Mouse (Mus musculus): ENCODE measurements around the gene Lrrc8e.

Gene Lrrc8e

DNA sequence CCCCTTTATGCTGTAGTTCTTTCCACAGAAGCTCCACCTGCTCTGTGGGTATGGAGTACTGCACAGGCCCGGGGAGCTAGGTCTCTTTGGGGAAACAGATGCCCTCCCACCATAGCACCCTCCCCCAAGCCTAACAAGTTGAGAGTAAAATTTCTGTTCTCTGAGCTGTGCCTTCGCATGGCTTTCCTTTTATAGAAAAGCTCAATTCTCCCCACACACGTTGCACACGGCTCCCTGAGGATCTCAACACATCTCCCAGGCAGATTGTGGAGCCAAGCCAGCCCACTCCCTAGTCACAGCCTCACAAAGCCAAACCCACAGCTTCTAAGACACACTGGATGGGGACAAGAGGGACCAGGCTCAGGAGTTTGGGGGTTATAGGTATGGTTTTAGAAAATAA is 30.3 kb downstream of the Lrrc8e start:
- no peak for DNase-seq (ENCODE audit: low spot score in 2 of 2)

DNA sequence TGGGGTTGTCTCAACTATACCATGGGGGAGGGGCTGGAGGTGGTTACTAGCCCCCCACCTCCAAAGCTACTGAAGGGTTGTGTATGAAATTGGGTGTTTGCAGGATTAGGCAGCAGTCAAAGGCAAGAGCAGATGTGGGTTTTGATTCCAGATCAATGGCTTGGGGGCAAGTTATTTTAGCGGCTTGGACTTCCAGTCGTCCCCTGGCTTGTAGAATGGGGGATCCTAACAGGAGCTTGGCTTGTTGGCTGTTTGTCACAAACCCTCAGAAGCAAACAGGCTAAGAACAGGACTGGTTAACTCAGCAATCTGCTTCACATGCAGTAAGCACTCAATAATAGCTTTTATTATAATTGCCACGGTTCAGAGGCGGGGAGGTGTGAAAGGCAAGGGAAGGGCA is 30.7 kb downstream of the Lrrc8e start:
- DNase-seq (ENCODE audit: low spot score in 2 of 2): no peak

GRCm38 (mm10) chr8:4258233-4258632 is 31.6 kb downstream of the Lrrc8e start:
- peak; percentile 40 to 48 for DNase-seq (ENCODE audit: low spot score in 2 of 2)

- no peak for DNase-seq (ENCODE audit: low spot score in 2 of 2)
These were observed 32.1 kb downstream of the Lrrc8e start for GRCm38 (mm10) chr8:4258678-4259077.

DNA sequence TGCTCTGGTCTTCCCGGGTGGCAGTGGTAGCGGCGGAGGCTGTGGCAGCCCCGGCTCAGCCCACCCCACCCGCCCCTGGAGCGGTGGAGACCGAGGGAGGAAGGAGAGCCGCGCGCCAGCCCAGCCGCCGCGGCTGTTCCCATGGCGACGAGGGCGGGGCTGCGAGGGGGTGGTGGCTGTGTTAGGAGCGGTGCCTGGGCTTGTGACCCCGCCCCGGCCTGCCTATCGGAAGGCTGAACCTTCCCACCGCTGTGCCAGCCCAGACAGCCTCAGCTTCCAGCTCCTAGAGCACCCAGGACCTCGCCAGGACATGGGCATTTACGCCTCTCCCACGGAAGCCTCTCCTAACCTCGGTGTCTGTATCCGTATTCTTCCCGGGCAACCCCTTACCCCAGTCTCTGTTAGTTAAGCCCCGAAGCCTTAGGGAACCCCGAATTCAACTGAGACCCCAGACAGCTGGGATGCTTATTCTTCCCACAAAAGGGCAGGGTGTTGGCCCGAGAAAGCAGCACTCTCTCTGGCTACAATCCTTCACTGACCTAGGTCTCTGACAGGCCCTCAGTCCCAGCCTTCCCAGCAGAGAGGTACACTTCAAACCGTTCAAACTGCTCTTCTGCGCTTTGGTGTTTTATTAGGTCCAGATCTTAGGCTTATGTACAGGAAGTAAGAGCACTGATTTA is 32.6 kb downstream of the Lrrc8e start, which contains the start of gene Ctxn1:
Ctxn1 (minus strand) TSS at position 150 of the 680 bp plus-strand sequence.
- peak; percentile 89 to 92 for DNase-seq (ENCODE audit: low spot score in 2 of 2)

DNA sequence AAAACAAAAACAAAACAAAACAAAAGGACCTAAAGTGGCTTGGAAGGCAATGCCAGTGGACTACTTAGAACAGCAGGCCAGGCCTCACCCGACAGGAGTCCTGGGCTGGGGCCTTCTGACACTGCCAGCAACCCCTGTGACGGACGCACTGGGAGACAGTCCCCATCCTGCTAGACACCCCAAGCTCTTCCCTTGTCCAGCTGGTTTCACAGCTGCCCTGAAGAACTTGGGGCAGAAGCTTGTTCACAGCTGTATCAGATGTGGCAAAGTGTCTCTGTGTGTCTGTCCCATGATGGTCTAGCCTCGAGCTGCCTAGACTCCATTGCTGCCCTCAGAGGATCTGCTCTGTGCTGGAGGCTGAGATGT is 33.2 kb downstream of the Lrrc8e start:
- DNase-seq (ENCODE audit: low spot score in 2 of 2): no peak

GRCm38 (mm10) chr8:4263105-4263791 is 36.6 kb downstream of the Lrrc8e start:
- no peak for DNase-seq (ENCODE audit: low spot score in 2 of 2)

DNA sequence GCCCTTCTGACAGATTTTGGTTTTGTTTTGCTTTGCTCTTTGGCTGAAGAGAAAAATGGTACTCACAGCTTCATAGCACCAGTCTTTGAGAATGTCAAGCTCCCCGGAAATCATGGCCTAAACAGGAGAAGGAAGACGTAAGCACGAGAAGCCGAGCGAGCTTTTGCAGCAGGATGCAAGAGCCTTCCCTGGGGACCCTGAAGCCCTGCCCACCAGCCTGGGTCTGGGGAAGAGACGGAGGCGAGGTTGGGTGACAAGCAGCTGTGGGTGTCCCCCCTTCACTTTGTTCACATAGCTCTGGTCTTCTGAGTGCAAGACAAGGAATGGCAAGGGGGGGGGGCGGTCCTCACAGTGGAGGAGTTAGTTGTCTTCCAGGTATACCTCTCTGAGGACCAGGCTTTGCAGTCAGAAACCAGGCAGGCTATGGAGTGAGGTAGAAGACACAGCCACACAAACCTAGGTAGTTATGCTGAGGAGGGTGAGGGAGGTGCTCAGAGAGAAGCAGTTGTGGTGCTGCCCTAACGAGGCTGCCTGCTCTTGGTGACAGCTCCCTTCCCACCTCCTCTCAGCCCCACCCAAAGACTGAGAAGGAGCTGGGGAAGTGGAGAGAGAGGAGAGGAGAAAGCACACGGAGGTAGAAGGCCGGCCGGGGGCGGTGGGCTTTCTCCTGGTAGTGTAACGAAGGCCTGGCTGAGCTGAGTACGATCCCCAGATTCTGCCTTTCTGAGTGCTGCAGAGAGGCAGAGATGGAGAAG is 38.7 kb downstream of the Lrrc8e start:
- no peak for DNase-seq (ENCODE audit: low spot score in 2 of 2)

GRCm38 (mm10) chr8:4267627-4268026 is 41.0 kb downstream of the Lrrc8e start:
- no peak for DNase-seq (ENCODE audit: low spot score in 2 of 2)

GRCm38 (mm10) chr8:4269609-4270008 is 43.0 kb downstream of the Lrrc8e start:
- DNase-seq (ENCODE audit: low spot score in 2 of 2): no peak

- DNase-seq (ENCODE audit: low spot score in 2 of 2): peak; percentile 95
These were observed 48.9 kb downstream of the Lrrc8e start, which contains the start of gene Timm44 for GRCm38 (mm10) chr8:4275275-4276110. TSS of gene Timm44 (minus strand) at chr8:4275913.

DNA sequence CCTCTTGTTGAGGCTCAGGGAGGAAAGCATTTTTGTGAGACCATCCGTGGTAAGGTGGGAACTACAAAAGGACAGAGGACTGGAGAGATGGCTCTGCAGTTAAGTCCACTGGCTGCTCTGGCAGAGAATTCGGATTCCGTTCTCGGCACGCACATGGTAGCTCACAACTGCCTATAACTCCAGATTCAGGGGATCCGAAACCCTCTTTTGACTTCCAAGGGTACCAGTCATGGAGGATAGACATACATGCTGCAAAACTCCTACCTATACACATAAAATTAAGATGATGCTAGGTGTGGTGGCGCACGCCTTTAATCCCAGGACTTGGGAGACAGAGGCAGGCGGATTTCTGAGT is 49.5 kb downstream of the Lrrc8e start:
- DNase-seq (ENCODE audit: low spot score in 2 of 2): no peak
